Mouse (Mus musculus): ENCODE results near the gene Slc2a2.

DNA sequence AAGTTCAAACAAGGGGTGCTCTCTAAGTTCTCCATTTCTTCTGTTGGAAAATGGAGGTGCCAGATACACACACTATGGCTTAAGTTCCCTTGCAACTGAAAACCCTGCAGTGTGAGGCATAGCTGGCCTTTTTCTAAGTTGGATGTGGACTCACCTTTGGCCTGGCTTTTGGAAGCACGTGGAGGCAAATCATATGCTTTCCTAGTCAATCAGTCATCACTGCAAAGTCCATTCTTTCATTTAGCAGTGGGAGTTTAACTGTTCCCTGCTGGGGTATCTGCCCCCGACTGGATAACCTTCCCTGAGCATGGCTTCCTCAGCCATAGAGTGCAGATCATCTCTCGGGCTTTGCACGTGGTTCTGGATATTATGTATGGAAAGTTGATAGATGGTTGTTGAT is 1.9 kb downstream of the Slc2a2 start:
- TF ChIP-seq POLR2A (IDR thresholded peaks at IDR 0.05; ENCODE audit: insufficient read depth, low read depth, low read length) (no peak), CTCF (IDR thresholded peaks at IDR 0.05; ENCODE audit: insufficient read depth, low read depth, low read length) (no peak)

All from olfactory bulb, adult 2 months (tissue).